Mouse (Mus musculus): ENCODE results near the gene Gm45213.

GRCm38 (mm10) chr7:66111211-66111610 lies 67.8 kb downstream of the Gm45213 start:
- no peak for TF ChIP-seq CTCF (IDR thresholded peaks at IDR 0.05; ENCODE audit: low read depth)
- TF ChIP-seq EP300 (IDR thresholded peaks at IDR 0.05; ENCODE audit: low read depth) = no peak

All from liver, embryonic 14.5 days (tissue).